ENCODE assay signal across 31 mouse cellular contexts in genomic region chr3:144886957-144887356, GRCm38 (mm10). TPM values are rescaled to one million over a fixed set of nuclear protein-coding genes. Genes with fewer than 3 reads are reported as not detected.
DNase-seq lines count a peak whose midpoint lies in the region; ATAC-seq and TF ChIP-seq lines count a peak whose summit lies in the region.
"Had no signal": no experiment of that assay in that cellular context is flagged by ENCODE, and none has a peak within 500 bp of the region (broad histone marks: within the 10 kb centered on the region; RNA-seq: fewer than 3 reads in every experiment).

No protein-coding gene starts in this region.

- DNase-seq in 3T3-L1 (ENCODE audit: low read depth, low spot score) (peak; percentile 68), Patski (ENCODE audit: low read depth, low spot score) (peak; percentile 24)
- peak; percentile 5 for DNase-seq in yolk sac, embryonic 10.5 days (ENCODE audit: low spot score)
- no peak for DNase-seq in gastrocnemius, adult 2 months
- no peak for DNase-seq in thymus, postnatal 4 days
- DNase-seq: adrenal gland, adult 8-10 months; B cell, adult 2 months; cerebellum, adult 11 months; cerebellum, adult 8-10 months; cerebellum, postnatal 14 days; embryo, embryonic 11 days; forebrain, postnatal 0 days; gastrocnemius, postnatal 25 days had no signal

- no peak overlapping the region for H3K4me3 ChIP-seq in intestine, embryonic 16.5 days (ENCODE audit: low read length)
- H3K4me3 ChIP-seq in gastrocnemius, adult 2 months = no peak overlapping the region
- H3K4me3 ChIP-seq in forebrain, embryonic 15.5 days = no peak overlapping the region
- H3K4me3 ChIP-seq: embryonic facial prominence, embryonic 15.5 days; forebrain, embryonic 12.5 days; heart, embryonic 12.5 days; hindbrain, embryonic 10.5 days; hindbrain, embryonic 15.5 days had no signal

- CTCF ChIA-PET in Patski (lab: Charles Lee) = no interaction called here

- no peak overlapping the region for H3K9ac ChIP-seq in intestine, embryonic 16.5 days (ENCODE audit: low read depth, low read length)
- no peak overlapping the region for H3K9ac ChIP-seq in forebrain, embryonic 15.5 days (replicated peaks)
- H3K9ac ChIP-seq: embryonic facial prominence, embryonic 15.5 days; forebrain, embryonic 12.5 days; forebrain, postnatal 0 days; heart, embryonic 12.5 days; hindbrain, embryonic 15.5 days had no signal

- no peaks in the 10 kb centered on the region for H3K27me3 ChIP-seq in Patski
- H3K27me3 ChIP-seq in intestine, embryonic 16.5 days (replicated peaks; ENCODE audit: control insufficient read depth, insufficient read depth, low read length) = no peaks in the 10 kb centered on the region
- no peaks in the 10 kb centered on the region for H3K27me3 ChIP-seq in forebrain, embryonic 15.5 days
- H3K27me3 ChIP-seq: embryonic facial prominence, embryonic 15.5 days; forebrain, embryonic 12.5 days; heart, embryonic 12.5 days; hindbrain, embryonic 15.5 days had no signal

- ATAC-seq in Patski = peak; percentile 98
- peak; percentile 95 for ATAC-seq in intestine, embryonic 16.5 days
- ATAC-seq in forebrain, embryonic 15.5 days (replicated peaks) = no peak
- ATAC-seq: CD4-positive, CD25-positive, alpha-beta regulatory T cell, adult 4 months; forebrain, postnatal 0 days; inflammation-experienced regulatory T-cells, adult 6 months had no signal

- H3K4me2 ChIP-seq in intestine, embryonic 16.5 days (ENCODE audit: low read depth, low read length) = no peak overlapping the region
- H3K4me2 ChIP-seq in forebrain, embryonic 15.5 days (replicated peaks) = no peak overlapping the region
- H3K4me2 ChIP-seq: embryonic facial prominence, embryonic 15.5 days; forebrain, embryonic 12.5 days; heart, embryonic 12.5 days; hindbrain, embryonic 15.5 days had no signal

- H3K4me1 ChIP-seq in intestine, embryonic 16.5 days (ENCODE audit: control insufficient read depth, insufficient read depth, low read length) = no peaks in the 10 kb centered on the region
- no peaks in the 10 kb centered on the region for H3K4me1 ChIP-seq in forebrain, embryonic 15.5 days
- H3K4me1 ChIP-seq: embryonic facial prominence, embryonic 15.5 days; forebrain, embryonic 12.5 days; hindbrain, embryonic 10.5 days; hindbrain, embryonic 15.5 days had no signal

- in situ Hi-C loops in Patski (cut with MboI; ENCODE audit: low pct_unique_long_range_greater_than_20kb) = no loop called here

- H3K36me3 ChIP-seq in intestine, embryonic 16.5 days (ENCODE audit: control insufficient read depth, insufficient read depth, low read length) = no peaks in the 10 kb centered on the region
- H3K36me3 ChIP-seq in forebrain, embryonic 15.5 days = no peaks in the 10 kb centered on the region
- H3K36me3 ChIP-seq: embryonic facial prominence, embryonic 15.5 days; forebrain, embryonic 12.5 days; G1E; heart, embryonic 12.5 days; hindbrain, embryonic 10.5 days; hindbrain, embryonic 15.5 days had no signal

- H3K9me3 ChIP-seq in intestine, embryonic 16.5 days (ENCODE audit: control insufficient read depth, low read length) = no peaks in the 10 kb centered on the region
- H3K9me3 ChIP-seq in forebrain, embryonic 15.5 days = no peaks in the 10 kb centered on the region
- H3K9me3 ChIP-seq: embryonic facial prominence, embryonic 15.5 days; forebrain, embryonic 12.5 days; G1E; heart, embryonic 12.5 days; hindbrain, embryonic 10.5 days; hindbrain, embryonic 15.5 days had no signal

- POLR2A ChIA-PET in Patski (lab: Charles Lee) = no interaction called here

- intact Hi-C loops in gastrocnemius, adult 2 months (cut with DNase I) = no loop called here

- TF ChIP-seq CTCF in Patski (IDR thresholded peaks at IDR 0.05) = no peak
- TF ChIP-seq CTCF in gastrocnemius, adult 2 months (IDR thresholded peaks at IDR 0.05) = no peak

- no peak overlapping the region for H3K27ac ChIP-seq in intestine, embryonic 16.5 days (ENCODE audit: low read length)
- no peak overlapping the region for H3K27ac ChIP-seq in gastrocnemius, adult 2 months
- no peak overlapping the region for H3K27ac ChIP-seq in forebrain, embryonic 15.5 days (replicated peaks)
- H3K27ac ChIP-seq: embryonic facial prominence, embryonic 15.5 days; forebrain, embryonic 12.5 days; hindbrain, embryonic 10.5 days; hindbrain, embryonic 15.5 days had no signal

RNA-seq across cellular contexts. Expression of gene Clca3b, which starts 37.8 kb away (rescaled TPM):
- 1.2 TPM for polyA plus RNA-seq in Patski (2021)
- 5.2 and 6.4 TPM in 2 replicates for polyA plus RNA-seq in intestine, embryonic 16.5 days (2015; fragmentation: Nextera tagmentation; extraction: Ambion mirVana)
- not detected for total RNA-seq in gastrocnemius, adult 2 months (2021)
- polyA plus RNA-seq in forebrain, embryonic 15.5 days (2015; fragmentation: Nextera tagmentation; extraction: Ambion mirVana) = not detected in 2 replicates
- total RNA-seq: adrenal gland, adult 8-10 months; adrenal gland, postnatal 36 days; common myeloid progenitor, adult 5-6 weeks; forebrain, postnatal 0 days; gastrocnemius, adult 18-20 months; gastrocnemius, postnatal 25 days; granulocyte monocyte progenitor cell, adult 5-6 weeks; heart, adult 8-10 months; heart, postnatal 25 days had no signal
- polyA plus RNA-seq: brain, embryonic 14.5 days; CD4-positive, CD25-positive, alpha-beta regulatory T cell, adult 4 months; embryonic facial prominence, embryonic 11.5 days; forebrain, embryonic 12.5 days; forebrain, postnatal 0 days; G1E; heart, embryonic 12.5 days; hindbrain, embryonic 10.5 days; hindbrain, embryonic 15.5 days; inflammation-experienced regulatory T-cells, adult 6 months had no signal

RNA-seq across cellular contexts. Expression of gene Clca4b, which starts 45.4 kb away (rescaled TPM):
- 0.13 TPM for polyA plus RNA-seq in Patski (2021)
- polyA plus RNA-seq in intestine, embryonic 16.5 days (2015; fragmentation: Nextera tagmentation; extraction: Ambion mirVana) = 69.2 and 140 TPM in 2 replicates
- total RNA-seq in gastrocnemius, adult 2 months (2021) = not detected
- polyA plus RNA-seq in forebrain, embryonic 15.5 days (2015; fragmentation: Nextera tagmentation; extraction: Ambion mirVana) = not detected in 2 replicates
- total RNA-seq: adrenal gland, adult 8-10 months; adrenal gland, postnatal 36 days; common myeloid progenitor, adult 5-6 weeks; forebrain, postnatal 0 days; G1E; gastrocnemius, adult 18-20 months; gastrocnemius, postnatal 25 days; granulocyte monocyte progenitor cell, adult 5-6 weeks; heart, adult 8-10 months; heart, postnatal 25 days had no signal
- polyA plus RNA-seq: brain, embryonic 14.5 days; CD4-positive, CD25-positive, alpha-beta regulatory T cell, adult 4 months; embryonic facial prominence, embryonic 11.5 days; embryonic facial prominence, embryonic 15.5 days; forebrain, embryonic 12.5 days; forebrain, postnatal 0 days; G1E; heart, embryonic 12.5 days; hindbrain, embryonic 10.5 days; hindbrain, embryonic 15.5 days; inflammation-experienced regulatory T-cells, adult 6 months had no signal

Comparison
In these comparisons a context has a peak if more than half of its experiments do, and no peak if none do; other contexts are left out.
1. DNase-seq: peak in 3T3-L1 (single experiment), Patski (single experiment) and yolk sac, embryonic 10.5 days (single experiment); none in gastrocnemius, adult 2 months (single experiment) and thymus, postnatal 4 days (single experiment).
2. RNA of gene Clca4b, which starts 45.4 kb away (polyA plus RNA-seq): 69.2 to 140 TPM in intestine, embryonic 16.5 days; 0.13 TPM in Patski (single experiment) and not detected in forebrain, embryonic 15.5 days; every median in the first group is over 10 times any median in the second.